Mouse (Mus musculus) small intestine, adult 2 months (tissue): Measurements from ENCODE around the gene Adgb.

Source experiments
- CTCF ChIP-seq: fragments of 200-500 bp; IDR thresholded peaks from 2 replicates; pipeline ENCODE4 v1.5.1; 2012; ENCODE audit warnings: low read depth, mild to moderate bottlenecking, control low read depth, inconsistent platforms, low read length, moderate library complexity, mixed read lengths; ENCODE audit not compliant: insufficient replicate concordance, insufficient read length; ENCODE audit errors: extremely low read depth
- POLR2A ChIP-seq: fragments of 200-500 bp; IDR thresholded peaks from 2 replicates; pipeline ENCODE4 v1.6.1; 2012; ENCODE audit warnings: low read depth, mild to moderate bottlenecking, control low read depth, inconsistent platforms, low read length, moderate library complexity

- TF ChIP-seq CTCF (no peak), POLR2A (no peak)
These were observed 97.5 kb downstream of the Adgb start for GRCm38 (mm10) chr10:10374629-10375028.
